ENCODE assay signal across 9 mouse cellular contexts in the genomic region with DNA sequence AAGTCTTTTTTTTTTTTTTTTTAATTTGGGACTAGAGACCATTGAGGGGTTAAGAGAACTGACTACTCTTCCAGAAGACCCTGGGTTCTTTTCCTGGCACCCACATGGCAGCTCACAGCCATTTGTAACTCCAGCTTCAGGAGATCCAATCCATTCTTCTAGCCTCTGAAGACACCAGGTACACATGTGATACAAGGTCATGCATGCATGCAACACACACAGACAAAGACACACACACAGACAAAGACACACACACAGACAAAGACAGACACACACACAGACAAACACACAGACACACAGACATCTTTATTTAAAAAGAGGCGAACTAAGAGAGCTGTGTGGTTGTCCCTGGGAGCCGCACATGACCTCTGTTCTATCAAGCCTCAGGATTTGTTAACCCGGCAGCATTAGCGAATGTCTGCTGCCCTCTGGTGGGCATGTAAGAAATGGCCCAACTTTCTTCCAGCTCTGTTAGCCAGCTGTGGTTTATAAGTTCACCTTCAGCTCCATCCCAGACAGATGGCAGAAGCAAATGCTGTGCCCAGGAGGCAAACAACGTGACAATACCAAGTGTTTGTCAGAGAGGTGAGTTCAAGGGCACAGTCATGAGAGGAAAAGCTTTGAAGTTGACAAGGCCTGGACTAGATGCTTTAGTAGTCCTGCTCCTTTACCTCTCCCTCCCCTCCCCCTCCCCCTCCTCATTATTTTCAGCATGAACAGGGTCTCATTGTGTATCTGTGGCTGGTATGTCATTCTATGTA. TPM values are rescaled to one million over a fixed set of nuclear protein-coding genes. Genes with fewer than 3 reads are reported as not detected.
A peak's percentile ranks its signal among the peaks of the same experiment; 100 is the strongest.
DNase-seq lines count a peak whose midpoint lies in the region; ATAC-seq and TF ChIP-seq lines count a peak whose summit lies in the region.
"Had no signal": no experiment of that assay in that cellular context is flagged by ENCODE, and none has a peak within 500 bp of the region (broad histone marks: within the 10 kb centered on the region; RNA-seq: fewer than 3 reads in every experiment).

No protein-coding gene starts in this region.

- DNase-seq in ES-E14 (ENCODE audit: low read depth, low spot score): peak; percentile 94
- DNase-seq in cerebellum, adult 11 months: peak; percentile 78
- peak; percentile 88 for DNase-seq in hindbrain, embryonic 10.5 days (ENCODE audit: low spot score)
- DNase-seq in layer of hippocampus, adult 8-10 months (ENCODE audit: low spot score in 2 of 2): peak; percentile 78 to 91
- peak; percentile 87 for DNase-seq in lung, postnatal 0 days (ENCODE audit: low spot score)
- peak; percentile 72 for DNase-seq in ovary, postnatal 14 days (ENCODE audit: low spot score)
- DNase-seq in thymus, postnatal 10 days (ENCODE audit: low spot score in 2 of 2): peak; percentile 37 to 71

- no peak overlapping the region for H3K27ac ChIP-seq in ES-E14 (ENCODE audit: insufficient read depth, low read depth, low read length, poor library complexity, severe bottlenecking)
- H3K27ac ChIP-seq in forebrain, embryonic 16.5 days (ENCODE audit: low read length): no peak overlapping the region
- 0 out of 2 replicates have a peak overlapping the region, but pooled peaks have one; percentile 25 for H3K27ac ChIP-seq in hindbrain, embryonic 10.5 days
- H3K27ac ChIP-seq in lung, postnatal 0 days (ENCODE audit: low read length): no peak overlapping the region
- H3K27ac ChIP-seq: liver, embryonic 15.5 days had no signal

- WGBS in forebrain, embryonic 16.5 days: 4% methylated on average over 5 of the region's 5 CpGs
- WGBS in hindbrain, embryonic 10.5 days: 11% methylated on average over 5 of the region's 5 CpGs
- WGBS in lung, postnatal 0 days: 2% methylated on average over 5 of the region's 5 CpGs

- no peaks in the 10 kb centered on the region for H3K9me3 ChIP-seq in ES-E14 (ENCODE audit: control insufficient read depth, insufficient read depth, low read depth, low read length)
- no peaks in the 10 kb centered on the region for H3K9me3 ChIP-seq in forebrain, embryonic 16.5 days (ENCODE audit: control insufficient read depth, low read length)
- peaks cover 13% of the 10 kb centered on the region for H3K9me3 ChIP-seq in hindbrain, embryonic 10.5 days
- H3K9me3 ChIP-seq in lung, postnatal 0 days (ENCODE audit: low read length): no peaks in the 10 kb centered on the region
- H3K9me3 ChIP-seq: liver, embryonic 15.5 days had no signal

- no peaks in the 10 kb centered on the region for H3K27me3 ChIP-seq in forebrain, embryonic 16.5 days (replicated peaks; ENCODE audit: control insufficient read depth, insufficient read depth, low read length)
- no peaks in the 10 kb centered on the region for H3K27me3 ChIP-seq in hindbrain, embryonic 10.5 days (ENCODE audit: insufficient read depth, poor library complexity, severe bottlenecking)
- H3K27me3 ChIP-seq in lung, postnatal 0 days (replicated peaks; ENCODE audit: insufficient read depth, low read length): no peaks in the 10 kb centered on the region
- H3K27me3 ChIP-seq: liver, embryonic 15.5 days had no signal

- H3K4me1 ChIP-seq in ES-E14 (ENCODE audit: control insufficient read depth in 2 of 2, insufficient read depth in 2 of 2, low read length in 2 of 2, poor library complexity in 1 of 2): peaks cover 0 to 2% of the 10 kb centered on the region in 2 experiments; a peak in 1 of 4 replicates
- no peaks in the 10 kb centered on the region; the same call in 1 of the 2 replicates for H3K4me1 ChIP-seq in forebrain, embryonic 16.5 days (replicated peaks; ENCODE audit: control insufficient read depth, insufficient read depth, low read length)
- H3K4me1 ChIP-seq in hindbrain, embryonic 10.5 days (replicated peaks): peaks cover 16% of the 10 kb centered on the region
- no peaks in the 10 kb centered on the region for H3K4me1 ChIP-seq in lung, postnatal 0 days (ENCODE audit: insufficient read depth, low read depth, low read length)
- H3K4me1 ChIP-seq: liver, embryonic 15.5 days had no signal

- H3K9ac ChIP-seq in ES-E14 (ENCODE audit: insufficient read depth, low read depth, low read length, poor library complexity, severe bottlenecking): no peak overlapping the region
- no peak overlapping the region for H3K9ac ChIP-seq in forebrain, embryonic 16.5 days (replicated peaks; ENCODE audit: low read depth, low read length)
- H3K9ac ChIP-seq in lung, postnatal 0 days (replicated peaks; ENCODE audit: low read depth): no peak overlapping the region
- H3K9ac ChIP-seq: liver, embryonic 15.5 days had no signal

- TF ChIP-seq EP300 in lung, postnatal 0 days (IDR thresholded peaks at IDR 0.05): no peak

- in situ Hi-C loops in ES-E14 (cut with MboI; ENCODE audit: low sequenced_read_pairs in 2 of 2, unreplicated experiment in 2 of 2): loop anchor here in 1 of 2 experiments (10.0 kb wide), 1 partner anchor 142 kb away; no protein-coding TSS in a partner anchor

- H3K36me3 ChIP-seq in ES-E14 (ENCODE audit: control insufficient read depth, insufficient read depth, low read length, poor library complexity, severe bottlenecking): no peaks in the 10 kb centered on the region
- H3K36me3 ChIP-seq in forebrain, embryonic 16.5 days (ENCODE audit: control insufficient read depth, insufficient read depth): no peaks in the 10 kb centered on the region
- H3K36me3 ChIP-seq in hindbrain, embryonic 10.5 days: no peaks in the 10 kb centered on the region
- no peaks in the 10 kb centered on the region for H3K36me3 ChIP-seq in lung, postnatal 0 days (ENCODE audit: insufficient read depth, low read length)
- H3K36me3 ChIP-seq: liver, embryonic 15.5 days had no signal

- no peak overlapping the region for H3K4me2 ChIP-seq in forebrain, embryonic 16.5 days (ENCODE audit: low read length)
- no peak overlapping the region for H3K4me2 ChIP-seq in lung, postnatal 0 days (replicated peaks; ENCODE audit: low read depth, low read length)
- H3K4me2 ChIP-seq: liver, embryonic 15.5 days had no signal

- peak; percentile 95 for TF ChIP-seq CTCF in lung, postnatal 0 days (IDR thresholded peaks at IDR 0.05)

- peak; percentile 78 for ATAC-seq in forebrain, embryonic 16.5 days
- peak; percentile 37; the same call in 1 of the 2 replicates for ATAC-seq in lung, postnatal 0 days

- no peak overlapping the region for H3K4me3 ChIP-seq in ES-E14 (ENCODE audit: insufficient read depth in 1 of 2, low read depth in 1 of 2, low read length in 2 of 2, poor library complexity in 1 of 2, severe bottlenecking in 1 of 2)
- H3K4me3 ChIP-seq in forebrain, embryonic 16.5 days (replicated peaks; ENCODE audit: low read length): no peak overlapping the region
- no peak overlapping the region for H3K4me3 ChIP-seq in hindbrain, embryonic 10.5 days
- no peak overlapping the region for H3K4me3 ChIP-seq in lung, postnatal 0 days (ENCODE audit: low read depth, low read length)
- H3K4me3 ChIP-seq: liver, embryonic 15.5 days had no signal

TF ChIP-seq in ES-E14, 5 proteins besides CTCF, POLR2A, EP300 and RAD21:
- TF ChIP-seq HCFC1 (IDR thresholded peaks at IDR 0.05; ENCODE audit: borderline replicate concordance, insufficient read depth, low read length) (no peak), ZC3H11A (IDR thresholded peaks at IDR 0.05; ENCODE audit: borderline replicate concordance, low read depth, low read length) (peak; percentile 95), ZNF384 (IDR thresholded peaks at IDR 0.05; ENCODE audit: low read depth, low read length) (0 out of 2 replicates have a peak, but pooled peaks have one; percentile 33)

RNA-seq across cellular contexts. Expression of a gene that starts 7.9 kb away (rescaled TPM):
- total RNA-seq in ES-E14 (2012; rRNA removed): 24.5 and 28.3 TPM in 2 replicates
- 34.3 and 36.8 TPM in 2 replicates for polyA plus RNA-seq in forebrain, embryonic 16.5 days (2015; fragmentation: Nextera tagmentation; extraction: Ambion mirVana)
- polyA plus RNA-seq in hindbrain, embryonic 10.5 days (2016; fragmentation: Nextera tagmentation; extraction: Ambion mirVana): 45.6 TPM in 2 replicates
- 10 to 100 TPM; 10.7 to 14.4 (median 11.0) TPM for total RNA-seq in layer of hippocampus, adult 8-10 months (2022)
- polyA plus RNA-seq in lung, postnatal 0 days (2015; fragmentation: Nextera tagmentation; extraction: Ambion mirVana): 6.9 and 7.8 TPM in 2 replicates

RNA-seq across cellular contexts. Expression of a gene that starts 36.0 kb away (rescaled TPM):
- total RNA-seq in ES-E14 (2012; rRNA removed): 67.7 and 90.1 TPM in 2 replicates
- 51.1 and 51.4 TPM in 2 replicates for polyA plus RNA-seq in forebrain, embryonic 16.5 days (2015; fragmentation: Nextera tagmentation; extraction: Ambion mirVana)
- 38.5 and 40.3 TPM in 2 replicates for polyA plus RNA-seq in hindbrain, embryonic 10.5 days (2016; fragmentation: Nextera tagmentation; extraction: Ambion mirVana)
- total RNA-seq in layer of hippocampus, adult 8-10 months (2022): 100 to 1,000 TPM in 3 of 4 experiments, 10 to 100 TPM in 1; 99.5 to 121 (median 101) TPM
- 18.1 and 21.3 TPM in 2 replicates for polyA plus RNA-seq in lung, postnatal 0 days (2015; fragmentation: Nextera tagmentation; extraction: Ambion mirVana)

RNA-seq across cellular contexts. Expression of a gene that starts 53.5 kb away (rescaled TPM):
- total RNA-seq in ES-E14 (2012; rRNA removed): 3.3 and 8.4 TPM in 2 replicates
- 98.9 and 115 TPM in 2 replicates for polyA plus RNA-seq in forebrain, embryonic 16.5 days (2015; fragmentation: Nextera tagmentation; extraction: Ambion mirVana)
- polyA plus RNA-seq in hindbrain, embryonic 10.5 days (2016; fragmentation: Nextera tagmentation; extraction: Ambion mirVana): 7.0 and 15.1 TPM in 2 replicates
- total RNA-seq in layer of hippocampus, adult 8-10 months (2022): 100 to 1,000 TPM; 256 to 334 (median 299) TPM
- 1.9 and 2.1 TPM in 2 replicates for polyA plus RNA-seq in lung, postnatal 0 days (2015; fragmentation: Nextera tagmentation; extraction: Ambion mirVana)
